Mouse (Mus musculus): Measurements from ENCODE around the gene Tmem101.
A peak's percentile ranks its signal among the peaks of the same experiment; 100 is the strongest.

Tmem101 gene

GRCm38 (mm10) chr11:102156786-102157089, 534 bp upstream of the Tmem101 start:
- DNase-seq (ENCODE audit: low read depth, low spot score) = no peak

GRCm38 (mm10) chr11:102147213-102147989, 8.8 kb downstream of the Tmem101 start:
- no peak for DNase-seq (ENCODE audit: low read depth, low spot score)

GRCm38 (mm10) chr11:102146531-102146930, 9.7 kb downstream of the Tmem101 start:
- DNase-seq (ENCODE audit: low read depth, low spot score) = no peak

GRCm38 (mm10) chr11:102146005-102146404, 10.2 kb downstream of the Tmem101 start:
- DNase-seq (ENCODE audit: low read depth, low spot score) = no peak

GRCm38 (mm10) chr11:102145471-102146001, 10.7 kb downstream of the Tmem101 start, which contains the start of gene Nags:
Gene Nags, plus strand, starts transcription at chr11:102145513.
- DNase-seq (ENCODE audit: low read depth, low spot score) = no peak

GRCm38 (mm10) chr11:102144957-102145470, 11.2 kb downstream of the Tmem101 start:
- DNase-seq (ENCODE audit: low read depth, low spot score) = no peak

GRCm38 (mm10) chr11:102142355-102142754, 13.8 kb downstream of the Tmem101 start:
- DNase-seq (ENCODE audit: low read depth, low spot score) = no peak

GRCm38 (mm10) chr11:102140508-102140907, 15.7 kb downstream of the Tmem101 start:
- DNase-seq (ENCODE audit: low read depth, low spot score) = no peak

GRCm38 (mm10) chr11:102138447-102138740, 17.8 kb downstream of the Tmem101 start:
- DNase-seq (ENCODE audit: low read depth, low spot score) = peak; percentile 27

- DNase-seq (ENCODE audit: low read depth, low spot score) = no peak
Measured at GRCm38 (mm10) chr11:102137625-102138446, 18.4 kb downstream of the Tmem101 start.

GRCm38 (mm10) chr11:102134516-102134915, 21.7 kb downstream of the Tmem101 start:
- DNase-seq (ENCODE audit: low read depth, low spot score) = no peak

GRCm38 (mm10) chr11:102117386-102117785, 38.8 kb downstream of the Tmem101 start:
- DNase-seq (ENCODE audit: low read depth, low spot score) = no peak

- DNase-seq (ENCODE audit: low read depth, low spot score) = no peak
Measured at GRCm38 (mm10) chr11:102116241-102116640, 40.0 kb downstream of the Tmem101 start.

- DNase-seq (ENCODE audit: low read depth, low spot score) = no peak
Measured at GRCm38 (mm10) chr11:102111576-102111975, 44.6 kb downstream of the Tmem101 start.

GRCm38 (mm10) chr11:102107732-102108131, 48.5 kb downstream of the Tmem101 start, which contains the start of gene Pyy:
Gene Pyy, minus strand, starts transcription at chr11:102107832.
- DNase-seq (ENCODE audit: low read depth, low spot score) = no peak

GRCm38 (mm10) chr11:102106911-102107310, 49.3 kb downstream of the Tmem101 start:
- DNase-seq (ENCODE audit: low read depth, low spot score) = no peak

All from telencephalon, adult 2 months (tissue).